Mouse (Mus musculus) myocyte (in vitro differentiated cells): ENCODE results near the gene Asap3. TPM values are rescaled to one million over a fixed set of nuclear protein-coding genes. Genes with fewer than 3 reads are reported as not detected.

Source experiments
- H3K27me3 ChIP-seq: one replicate; pipeline ENCODE4 v1.6.1; 2011; ENCODE audit not compliant: control insufficient read depth, insufficient read depth, insufficient read length
- H3K36me3 ChIP-seq: one replicate; pipeline ENCODE4 v1.6.1; 2011; ENCODE audit not compliant: control insufficient read depth, insufficient read depth
- H3K4me2 ChIP-seq: one replicate; pipeline ENCODE4 v1.6.1; 2011; ENCODE audit warnings: low read depth, control low read depth
- H3K4me3 ChIP-seq: one replicate; pipeline ENCODE4 v1.5.1; 2011; ENCODE audit warnings: mild to moderate bottlenecking, control low read depth, moderate library complexity
- H3K79me2 ChIP-seq: one replicate; pipeline ENCODE4 v1.6.1; 2011; ENCODE audit not compliant: control insufficient read depth, insufficient read depth
- H3ac ChIP-seq: one replicate; pipeline ENCODE4 v1.6.1; 2011; ENCODE audit not compliant: control insufficient read depth, insufficient read length
- CEBPB ChIP-seq: IDR thresholded peaks from 2 replicates; pipeline ENCODE4 v1.6.1; 2011; ENCODE audit warnings: mild to moderate bottlenecking, moderate library complexity; ENCODE audit not compliant: poor library complexity, insufficient read depth, severe bottlenecking
- E2F4 ChIP-seq: IDR thresholded peaks from one replicate; pipeline ENCODE4 v1.6.1; 2011; ENCODE audit warnings: mild to moderate bottlenecking, control low read depth, moderate library complexity; ENCODE audit not compliant: insufficient read depth
- MYOD1 ChIP-seq, 3 experiments: IDR thresholded peaks; one replicate each; pipeline ENCODE4 v1.6.1; 2011; ENCODE audit warnings: control low read depth in 2 of 3, low read depth in 2 of 3, mild to moderate bottlenecking in 2 of 3, moderate library complexity in 1 of 3; ENCODE audit not compliant: insufficient read length in 2 of 3, control insufficient read depth in 1 of 3
- MYOG ChIP-seq, 3 experiments: IDR thresholded peaks; one replicate each; pipeline ENCODE4 v1.6.1; 2011; ENCODE audit warnings: control low read depth in 2 of 3, low read depth in 2 of 3, mild to moderate bottlenecking in 2 of 3; ENCODE audit not compliant: insufficient read length in 2 of 3, control insufficient read depth in 1 of 3, insufficient read depth in 1 of 3
- POLR2A ChIP-seq: IDR thresholded peaks from one replicate; pipeline ENCODE4 v1.6.1; 2011; ENCODE audit warnings: low read depth, mild to moderate bottlenecking, control low read depth, moderate library complexity; ENCODE audit not compliant: insufficient read length
- POLR2AphosphoS2 ChIP-seq: IDR thresholded peaks from one replicate; pipeline ENCODE4 v1.6.1; 2011; ENCODE audit warnings: low read depth, control low read depth; ENCODE audit not compliant: insufficient read length
- REST ChIP-seq: IDR thresholded peaks from one replicate; pipeline ENCODE4 v1.6.1; 2011; ENCODE audit warnings: mild to moderate bottlenecking, control low read depth, moderate library complexity; ENCODE audit not compliant: insufficient read depth, insufficient read length
- SRF ChIP-seq: IDR thresholded peaks from one replicate; pipeline ENCODE4 v1.6.1; 2011; ENCODE audit warnings: low read depth; ENCODE audit not compliant: control insufficient read depth, insufficient read length
- TCF12 ChIP-seq: IDR thresholded peaks from one replicate; pipeline ENCODE4 v1.6.1; 2011; ENCODE audit warnings: mild to moderate bottlenecking, control low read depth; ENCODE audit not compliant: poor library complexity, insufficient read depth, severe bottlenecking
- TCF3 ChIP-seq: IDR thresholded peaks from one replicate; pipeline ENCODE4 v1.6.1; 2011; ENCODE audit warnings: low read depth, control low read depth; ENCODE audit not compliant: insufficient read length
- USF1 ChIP-seq: IDR thresholded peaks from one replicate; pipeline ENCODE4 v1.6.1; 2011; ENCODE audit warnings: low read depth, mild to moderate bottlenecking, control low read depth, moderate library complexity
- polyA plus RNA-seq: library from polyadenylated mRNA; unstranded; fragments of >200 nt; fragmentation: generic; extraction: Trizol; gene quantifications from one replicate; pipeline ENCODE4 v1.2.1, GENCODE M21; 2012; ENCODE audit warnings: missing spikeins

The Asap3 gene
- polyA plus RNA-seq, 1 experiment, result 3.9 TPM

- no peaks in the 10 kb centered on the region for H3K79me2 ChIP-seq
- no peaks in the 10 kb centered on the region for H3K27me3 ChIP-seq
- TF ChIP-seq POLR2AphosphoS2, result peak; percentile 31
- TF ChIP-seq MYOD1 (IDR thresholded peaks at IDR 0.05; ENCODE audit: control insufficient read depth in 1 of 3, insufficient read length in 2 of 3, low read depth in 2 of 3), result no peak
- H3K4me2 ChIP-seq, result peak overlapping the region; percentile 91
- H3ac ChIP-seq, result peak overlapping the region; percentile 16
- no peaks in the 10 kb centered on the region for H3K36me3 ChIP-seq
- peak overlapping the region; percentile 19 for H3K4me3 ChIP-seq
These were observed 41.2 kb downstream of the Asap3 start for GRCm38 (mm10) chr4:136247386-136247728.

- Histone ChIP-seq H3K36me3 (no peaks in the 10 kb centered on the region), H3ac (peak within 1 kb of the TSS; percentile 16), H3K4me2 (peak within 1 kb of the TSS; percentile 91), H3K27me3 (no peaks in the 10 kb centered on the region), H3K4me3 (peak within 1 kb of the TSS; percentile 19), H3K79me2 (no peaks in the 10 kb centered on the region)
- TF ChIP-seq TCF12 (no peak), MYOD1 (IDR thresholded peaks at IDR 0.05; ENCODE audit: control insufficient read depth in 1 of 3, insufficient read length in 2 of 3, low read depth in 2 of 3) (peak in 1 of 3 experiments; percentile 10)
These were observed 41.7 kb downstream of the Asap3 start, which contains the start of gene Tcea3 for GRCm38 (mm10) chr4:136247729-136248463. TSS of gene Tcea3 (plus strand) at chr4:136247729.

DNA sequence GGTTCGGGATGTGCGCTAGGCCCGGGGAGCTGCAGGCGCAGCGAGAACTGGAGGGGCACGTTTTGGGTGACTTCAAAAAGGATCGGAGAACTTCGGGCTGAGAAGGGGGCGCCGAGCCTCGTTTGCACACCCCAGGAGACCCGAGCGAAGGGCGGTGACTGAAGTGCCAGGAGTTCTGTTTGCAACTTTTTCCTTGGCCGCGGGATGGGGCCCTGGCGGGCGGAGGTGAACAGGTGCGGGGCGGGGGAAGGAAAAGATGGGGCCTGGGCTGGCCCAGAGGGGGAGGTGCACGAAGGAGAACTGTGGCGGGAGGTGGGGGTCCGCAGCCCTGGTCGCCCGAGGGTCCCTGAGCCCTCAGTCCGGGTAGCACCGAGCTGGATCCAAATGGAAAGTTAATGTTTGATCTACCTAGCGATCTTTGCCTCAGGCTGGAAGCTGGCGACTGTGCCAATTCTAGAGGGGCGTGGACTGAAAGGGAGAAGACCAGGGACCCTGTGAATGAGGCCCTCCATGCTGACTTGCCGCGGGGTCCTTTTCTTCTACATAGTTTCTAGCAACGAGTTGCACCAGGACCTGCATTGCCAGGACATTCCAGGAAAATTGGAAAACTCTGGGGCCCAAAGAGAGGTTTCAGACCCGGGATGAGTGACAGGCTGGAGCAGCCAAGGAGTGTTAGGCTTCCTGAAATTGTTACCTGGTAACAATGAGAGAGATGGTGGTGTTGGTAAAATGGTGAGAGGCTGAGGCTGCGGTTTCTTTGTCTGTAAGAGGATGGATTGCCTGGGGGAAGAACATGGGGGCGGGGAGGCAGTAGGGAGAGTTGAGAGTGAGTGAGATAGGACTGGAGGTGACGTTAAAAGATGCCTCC, 42.5 kb downstream of the Asap3 start:
- peak overlapping the region; percentile 19 for H3K4me3 ChIP-seq
- H3K4me2 ChIP-seq, result peak overlapping the region; percentile 91
- no peaks in the 10 kb centered on the region for H3K79me2 ChIP-seq
- H3K27me3 ChIP-seq, result no peaks in the 10 kb centered on the region
- no peak overlapping the region for H3ac ChIP-seq
- TF ChIP-seq POLR2A (no peak), CEBPB (no peak), E2F4 (no peak), MYOD1 (IDR thresholded peaks at IDR 0.05; ENCODE audit: control insufficient read depth in 1 of 3, insufficient read length in 2 of 3, low read depth in 2 of 3) (peak in 1 of 3 experiments; percentile 28), MYOG (IDR thresholded peaks at IDR 0.05; ENCODE audit: control insufficient read depth in 1 of 3, insufficient read depth in 1 of 3, insufficient read length in 2 of 3, low read depth in 2 of 3) (peak in 1 of 3 experiments; percentile 34)
- no peaks in the 10 kb centered on the region for H3K36me3 ChIP-seq

DNA sequence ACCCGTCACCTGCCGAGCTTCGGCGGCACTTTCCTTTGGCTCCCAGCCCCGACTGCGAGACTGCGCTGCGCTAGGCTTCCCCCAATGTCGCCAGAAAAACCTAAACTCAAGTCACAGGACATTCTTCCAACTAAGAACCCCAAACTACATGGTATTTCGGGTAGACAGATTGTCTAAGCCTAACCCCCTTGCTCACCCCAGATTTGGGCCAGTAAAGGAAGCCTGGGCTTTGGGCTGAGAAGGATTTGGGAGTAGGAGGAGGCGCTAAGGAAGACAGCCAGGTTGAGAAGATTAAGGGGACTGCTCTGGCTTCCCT, 43.1 kb downstream of the Asap3 start:
- no peak overlapping the region for H3K4me3 ChIP-seq
- H3ac ChIP-seq, result no peak overlapping the region
- H3K36me3 ChIP-seq, result no peaks in the 10 kb centered on the region
- no peaks in the 10 kb centered on the region for H3K79me2 ChIP-seq
- TF ChIP-seq POLR2AphosphoS2 (no peak), MYOG (IDR thresholded peaks at IDR 0.05; ENCODE audit: control insufficient read depth in 1 of 3, insufficient read depth in 1 of 3, insufficient read length in 2 of 3, low read depth in 2 of 3) (no peak), USF1 (no peak), POLR2A (no peak)
- no peaks in the 10 kb centered on the region for H3K27me3 ChIP-seq
- H3K4me2 ChIP-seq, result peak overlapping the region; percentile 67

DNA sequence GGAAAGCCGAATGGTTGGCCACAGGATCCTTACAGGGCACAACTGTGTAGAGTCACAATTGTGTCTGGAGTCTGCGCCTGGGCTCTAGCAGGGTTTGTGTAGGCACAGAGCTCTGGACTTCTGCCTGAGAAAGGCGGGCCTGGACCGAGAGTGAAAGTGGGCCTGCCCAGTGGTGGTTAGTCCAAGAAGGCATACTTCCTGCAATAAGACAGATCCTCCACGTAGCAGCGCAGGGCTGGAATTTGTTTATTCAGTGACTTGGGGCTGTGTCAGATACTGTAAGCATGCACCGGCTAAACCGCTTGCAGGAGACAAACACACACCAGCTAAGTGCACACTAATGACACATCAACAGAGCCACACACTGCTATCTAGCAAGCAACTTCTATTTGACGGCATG, 43.6 kb downstream of the Asap3 start:
- Histone ChIP-seq H3K27me3 (no peaks in the 10 kb centered on the region), H3K79me2 (no peaks in the 10 kb centered on the region), H3K4me2 (peak overlapping the region; percentile 67), H3K4me3 (no peak overlapping the region), H3ac (no peak overlapping the region), H3K36me3 (no peaks in the 10 kb centered on the region)
- TF ChIP-seq POLR2AphosphoS2, result no peak
- TF ChIP-seq REST, result no peak
- no peak for TF ChIP-seq CEBPB
- no peak for TF ChIP-seq TCF12
- no peak for TF ChIP-seq MYOD1 (IDR thresholded peaks at IDR 0.05; ENCODE audit: control insufficient read depth in 1 of 3, insufficient read length in 2 of 3, low read depth in 2 of 3)
- TF ChIP-seq SRF, result no peak
- no peak for TF ChIP-seq TCF3
- no peak for TF ChIP-seq POLR2A
- TF ChIP-seq MYOG (IDR thresholded peaks at IDR 0.05; ENCODE audit: control insufficient read depth in 1 of 3, insufficient read depth in 1 of 3, insufficient read length in 2 of 3, low read depth in 2 of 3), result no peak
